Mouse (Mus musculus) erythroid progenitor cell, adult 5-6 weeks (primary cell): ENCODE results near the gene Arnt2. TPM values are rescaled to one million over a fixed set of nuclear protein-coding genes. Genes with fewer than 3 reads are reported as not detected.

ENCODE experiments used
- ATAC-seq: replicated peaks from 2 replicates; pipeline ENCODE4 v1.8.0; 2016; ENCODE audit warnings: moderate number of reproducible peaks, mild to moderate bottlenecking, moderate TSS enrichment, inconsistent platforms; ENCODE audit not compliant: poor library complexity, low FRiP score, severe bottlenecking
- total RNA-seq, 2 experiments: library from RNA; stranded (forward) in 1 of 2; stranded (reverse) in 1 of 2; fragments of 150-400 nt in 1 of 2; fragments of 186-747, 209-891 nt in 1 of 2; gene quantifications; 2 replicates each; pipeline versions ENCODE4 v1.2.3 to v1.2.4; 2015 to 2017; ENCODE audit warnings: low replicate concordance in 2 of 2

Arnt2 gene
- total RNA-seq, 2 experiments from 2014 or later: not detected

- ATAC-seq: no peak
Observed at GRCm38 (mm10) chr7:84254311-84254710, 155.7 kb downstream of the Arnt2 start.

- no peak for ATAC-seq
Observed at GRCm38 (mm10) chr7:84251667-84252066, 158.3 kb downstream of the Arnt2 start.

GRCm38 (mm10) chr7:84250736-84251135 lies 159.2 kb downstream of the Arnt2 start:
- ATAC-seq: no peak

GRCm38 (mm10) chr7:84249951-84250350 lies 160.0 kb downstream of the Arnt2 start:
- no peak for ATAC-seq

- ATAC-seq: no peak
Observed at GRCm38 (mm10) chr7:84249381-84249780, 160.6 kb downstream of the Arnt2 start.

GRCm38 (mm10) chr7:84247960-84248665 lies 161.9 kb downstream of the Arnt2 start:
- no peak for ATAC-seq

GRCm38 (mm10) chr7:84246878-84247277 lies 163.1 kb downstream of the Arnt2 start:
- no peak for ATAC-seq

GRCm38 (mm10) chr7:84246093-84246492 lies 163.9 kb downstream of the Arnt2 start:
- ATAC-seq: no peak

GRCm38 (mm10) chr7:84240406-84240805 lies 169.6 kb downstream of the Arnt2 start:
- no peak for ATAC-seq

GRCm38 (mm10) chr7:84237655-84238054 lies 172.3 kb downstream of the Arnt2 start:
- ATAC-seq: no peak

- ATAC-seq: no peak
Observed at GRCm38 (mm10) chr7:84231396-84231795, 178.6 kb downstream of the Arnt2 start.

- no peak for ATAC-seq
Observed at GRCm38 (mm10) chr7:84227652-84228051, 182.3 kb downstream of the Arnt2 start.

- no peak for ATAC-seq
Observed at GRCm38 (mm10) chr7:84226909-84227308, 183.1 kb downstream of the Arnt2 start.

GRCm38 (mm10) chr7:84212112-84212511 lies 197.9 kb downstream of the Arnt2 start:
- ATAC-seq: no peak

- ATAC-seq: no peak
Observed at GRCm38 (mm10) chr7:84210585-84211291, 199.2 kb downstream of the Arnt2 start.

GRCm38 (mm10) chr7:84203981-84204380 lies 206.0 kb downstream of the Arnt2 start:
- ATAC-seq: no peak

- ATAC-seq: no peak
Observed at GRCm38 (mm10) chr7:84201151-84202068, 208.6 kb downstream of the Arnt2 start.

- no peak for ATAC-seq
Observed at GRCm38 (mm10) chr7:84197208-84197860, 212.6 kb downstream of the Arnt2 start.
